Mouse (Mus musculus) hindbrain, embryonic 12.5 days (tissue): ENCODE measurements around the gene Clec2e. TPM values are rescaled to one million over a fixed set of nuclear protein-coding genes. Genes with fewer than 3 reads are reported as not detected.
"Not testable (repeated sequence)": the region's sequence is repeated elsewhere in the genome, so short reads cannot be mapped to it uniquely, and the experiment has no call there.

Source experiments
- ATAC-seq: fragments of 200-750 bp; cut with Nextera tagmentation; 2 replicates; pipeline ENCODE4 v1.8.0; 2017; ENCODE audit warnings: moderate TSS enrichment; ENCODE audit not compliant: low FRiP score
- H3K27ac ChIP-seq: fragments of 300-500 bp; sonication (generic); 2 replicates; pipeline ENCODE4 v1.5.1; 2016; ENCODE audit warnings: mild to moderate bottlenecking
- H3K27me3 ChIP-seq: fragments of 300-500 bp; sonication (generic); 2 replicates; pipeline ENCODE4 v1.6.1; 2016; ENCODE audit warnings: mild to moderate bottlenecking
- H3K36me3 ChIP-seq: fragments of 300-500 bp; sonication (generic); 2 replicates; pipeline ENCODE4 v1.6.1; 2016; ENCODE audit warnings: mild to moderate bottlenecking
- H3K4me1 ChIP-seq: fragments of 300-500 bp; sonication (generic); 2 replicates; pipeline ENCODE4 v1.6.1; 2016
- H3K4me2 ChIP-seq: fragments of 300-500 bp; sonication (generic); replicated peaks from 2 replicates; pipeline ENCODE4 v1.6.1; 2016; ENCODE audit warnings: mild to moderate bottlenecking
- H3K4me3 ChIP-seq: fragments of 300-500 bp; sonication (generic); 2 replicates; pipeline ENCODE4 v1.5.1; 2016; ENCODE audit warnings: mild to moderate bottlenecking
- H3K9ac ChIP-seq: fragments of 300-500 bp; sonication (generic); 2 replicates; pipeline ENCODE4 v1.6.1; 2016; ENCODE audit warnings: mild to moderate bottlenecking, moderate library complexity
- H3K9me3 ChIP-seq: fragments of 300-500 bp; sonication (generic); replicated peaks from 2 replicates; pipeline ENCODE4 v1.6.1; 2016; ENCODE audit warnings: mild to moderate bottlenecking
- WGBS: fragments of 180-500 bp; shearing (Covaris S2); methylation state at CpG from one replicate; pipeline ENCODE4 v1.1.7; 2016; 5-methylcytosine and 5-hydroxymethylcytosine counted together
- polyA plus RNA-seq: library from polyadenylated mRNA; unstranded; fragments of >200 nt; fragmentation: Nextera tagmentation; extraction: Ambion mirVana; gene quantifications from 2 replicates; pipeline ENCODE4 v1.2.1, GENCODE M21; 2016

Clec2e gene
- polyA plus RNA-seq, 1 experiment from 2014 or later, result not detected

DNA sequence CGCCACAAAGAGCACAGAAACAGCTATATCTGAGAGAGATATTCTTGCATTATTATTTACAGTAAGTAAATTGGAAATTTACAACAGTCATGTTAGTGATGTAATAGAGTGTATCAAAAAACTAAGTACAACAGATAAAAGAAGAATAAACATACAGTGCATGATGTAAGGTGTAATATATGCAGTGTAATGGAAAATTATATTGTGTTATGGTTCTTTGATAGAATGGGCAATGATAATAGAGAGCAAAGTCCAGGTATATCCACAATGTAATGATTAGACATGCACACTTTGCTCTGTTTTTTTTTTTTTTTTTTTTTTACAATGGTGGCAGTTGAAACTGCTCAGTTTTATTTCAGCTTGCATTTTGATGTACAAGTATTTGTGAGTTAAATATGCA, 891 bp upstream of the Clec2e start:
- Histone ChIP-seq H3K9me3 (no peaks in the 10 kb centered on the region), H3K9ac (no peak overlapping the region), H3K27me3 (no peaks in the 10 kb centered on the region), H3K4me1 (no peaks in the 10 kb centered on the region), H3K36me3 (no peaks in the 10 kb centered on the region), H3K4me2 (no peak overlapping the region), H3K4me3 (no peak overlapping the region), H3K27ac (no peak overlapping the region)
- 85% methylated on average over 1 of the region's 1 CpGs for WGBS
- no peak for ATAC-seq

DNA sequence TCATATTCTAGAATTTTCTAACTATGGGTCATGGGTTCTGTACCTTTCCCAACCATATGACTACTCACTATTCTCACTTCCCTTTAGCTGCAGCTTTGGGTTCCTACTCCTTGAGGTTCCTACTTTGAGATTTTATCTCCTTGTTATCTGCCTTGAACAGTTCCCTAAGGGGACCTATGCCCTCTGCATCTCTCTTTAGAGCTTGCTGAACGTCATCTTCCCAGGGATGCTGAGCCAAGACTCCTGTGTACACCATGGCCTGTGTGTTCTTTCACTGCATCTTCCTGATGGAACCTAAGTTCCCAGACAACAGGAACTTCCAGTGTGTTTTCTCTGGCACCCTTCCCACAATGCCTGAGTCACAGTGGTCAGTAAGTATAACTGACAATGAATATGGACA, 2.8 kb downstream of the Clec2e start:
- H3K9ac ChIP-seq, result no peak overlapping the region
- H3K36me3 ChIP-seq, result no peaks in the 10 kb centered on the region
- no peak for ATAC-seq
- no peaks in the 10 kb centered on the region for H3K27me3 ChIP-seq
- no peaks in the 10 kb centered on the region for H3K9me3 ChIP-seq
- H3K4me1 ChIP-seq, result no peaks in the 10 kb centered on the region
- no peak overlapping the region for H3K27ac ChIP-seq
- no peak overlapping the region for H3K4me2 ChIP-seq
- H3K4me3 ChIP-seq, result no peak overlapping the region
- 56% methylated on average over 1 of the region's 1 CpGs for WGBS

DNA sequence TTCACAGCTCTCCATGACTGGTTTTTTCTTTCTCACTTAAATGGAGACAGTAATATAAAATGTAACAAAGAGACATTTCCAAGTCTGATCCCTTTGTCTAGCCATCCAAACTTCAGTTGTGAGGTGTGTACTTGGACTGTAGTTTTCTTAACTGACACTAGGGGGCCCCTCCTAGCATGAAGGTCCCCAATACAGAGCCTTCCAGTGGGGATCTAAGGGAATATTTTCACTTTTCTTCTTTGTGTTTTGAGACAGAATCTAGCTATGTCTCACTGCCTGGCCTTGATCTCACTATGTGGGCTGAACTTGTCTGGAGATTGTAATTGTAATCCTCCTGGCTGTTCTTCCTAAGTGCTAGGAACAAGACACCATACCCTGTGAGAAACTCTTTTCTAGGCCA, 5.5 kb downstream of the Clec2e start:
- no peaks in the 10 kb centered on the region for H3K27me3 ChIP-seq
- no peak overlapping the region for H3K4me3 ChIP-seq
- no peak overlapping the region for H3K4me2 ChIP-seq
- H3K9me3 ChIP-seq, result no peaks in the 10 kb centered on the region
- no peaks in the 10 kb centered on the region for H3K36me3 ChIP-seq
- no peak overlapping the region for H3K9ac ChIP-seq
- ATAC-seq, result no peak
- H3K27ac ChIP-seq, result no peak overlapping the region
- no peaks in the 10 kb centered on the region for H3K4me1 ChIP-seq

DNA sequence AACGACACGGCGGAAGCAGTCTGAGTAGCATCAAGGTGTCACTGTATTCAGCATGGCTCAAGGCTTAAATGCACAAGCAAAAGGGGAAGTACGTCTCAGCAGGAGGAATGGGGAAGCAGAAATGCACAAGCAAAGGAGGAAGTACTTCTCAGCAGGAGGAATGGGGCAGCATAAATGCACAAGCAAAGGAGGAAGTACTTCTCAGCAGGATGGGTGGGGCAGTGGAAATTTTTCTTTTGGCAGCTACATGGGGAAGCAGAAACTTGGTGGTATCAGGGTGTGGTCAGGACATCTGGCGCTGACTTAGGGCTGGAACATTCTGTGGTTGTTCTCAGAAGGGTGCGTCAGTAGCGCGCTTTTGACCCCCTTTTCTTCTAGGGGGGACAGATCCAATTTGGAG, 12.1 kb downstream of the Clec2e start:
- H3K9me3 ChIP-seq, H3K4me2 ChIP-seq, H3K36me3 ChIP-seq, H3K4me3 ChIP-seq, H3K27ac ChIP-seq, H3K27me3 ChIP-seq, ATAC-seq, H3K4me1 ChIP-seq, H3K9ac ChIP-seq: not testable (repeated sequence)
- WGBS, result 93% methylated on average over 8 of the region's 8 CpGs

DNA sequence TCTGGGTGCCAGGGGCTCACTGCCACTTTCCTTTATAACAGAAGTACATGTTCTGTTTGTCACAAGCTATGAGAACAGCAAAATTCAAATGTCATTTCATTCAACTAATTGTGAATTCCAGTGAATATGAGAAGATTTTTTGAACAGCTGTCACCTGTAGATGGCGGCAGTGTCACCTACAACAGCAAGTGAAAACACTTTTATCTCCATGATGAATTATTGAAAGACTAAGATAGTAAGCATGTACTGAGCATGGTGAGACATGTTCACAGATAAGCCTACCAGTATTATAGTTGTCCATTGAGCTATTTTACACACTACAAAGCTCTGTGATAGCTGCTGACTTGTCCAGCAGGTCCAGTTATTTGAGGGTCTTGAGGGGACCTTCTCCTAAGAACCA, 12.6 kb downstream of the Clec2e start:
- 94% methylated on average over 1 of the region's 1 CpGs for WGBS
- Histone ChIP-seq H3K36me3 (no peaks in the 10 kb centered on the region), H3K4me3 (no peak overlapping the region), H3K4me2 (no peak overlapping the region), H3K9me3 (no peaks in the 10 kb centered on the region), H3K4me1 (no peaks in the 10 kb centered on the region), H3K9ac (no peak overlapping the region), H3K27ac (no peak overlapping the region), H3K27me3 (no peaks in the 10 kb centered on the region)
- ATAC-seq, result no peak

DNA sequence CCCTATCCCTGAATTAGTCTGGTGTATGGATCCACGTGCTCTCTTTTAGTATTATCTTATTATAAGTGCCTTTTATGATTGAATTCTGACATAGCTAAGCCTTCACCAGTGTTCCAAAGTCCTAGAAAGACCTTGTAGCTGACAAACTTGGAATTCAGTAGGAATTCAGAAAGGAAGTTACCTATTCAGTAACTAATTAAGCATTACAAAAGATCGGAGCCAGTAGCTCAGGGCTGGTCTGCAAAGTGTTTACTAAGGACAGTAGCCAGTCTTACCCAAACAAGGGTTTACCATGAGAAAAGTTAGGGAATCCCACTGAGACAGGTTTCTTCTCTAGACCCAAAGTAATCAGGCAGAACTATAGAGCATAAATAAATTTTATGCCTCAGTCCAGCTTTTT, 14.7 kb downstream of the Clec2e start:
- H3K9me3 ChIP-seq, H3K36me3 ChIP-seq, H3K4me3 ChIP-seq, H3K4me1 ChIP-seq, H3K27me3 ChIP-seq, H3K9ac ChIP-seq, H3K4me2 ChIP-seq, H3K27ac ChIP-seq, ATAC-seq: not testable (repeated sequence)
- 84% methylated on average over 2 of the region's 2 CpGs for WGBS

DNA sequence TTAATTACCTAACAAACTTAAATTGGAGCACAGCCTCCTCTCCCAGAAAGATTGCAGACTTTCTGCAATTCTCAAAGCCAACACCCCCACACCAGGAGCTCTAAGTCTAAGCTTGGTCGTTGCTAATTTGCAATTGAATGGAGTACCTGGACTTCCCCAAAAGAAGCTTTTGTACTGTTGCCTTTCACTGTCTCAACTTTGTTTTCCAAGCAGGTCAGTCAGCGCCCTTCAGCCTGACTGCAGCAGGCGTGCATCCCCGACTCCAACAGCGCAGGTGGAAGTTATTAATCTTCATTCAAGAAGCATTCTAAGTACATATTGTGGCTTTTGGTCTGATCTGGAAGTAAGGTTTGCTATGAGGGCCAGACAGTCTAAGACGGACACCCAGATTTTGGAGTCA, 15.6 kb downstream of the Clec2e start:
- ATAC-seq, result no peak
- Histone ChIP-seq H3K4me1 (no peaks in the 10 kb centered on the region), H3K9ac (no peak overlapping the region)

DNA sequence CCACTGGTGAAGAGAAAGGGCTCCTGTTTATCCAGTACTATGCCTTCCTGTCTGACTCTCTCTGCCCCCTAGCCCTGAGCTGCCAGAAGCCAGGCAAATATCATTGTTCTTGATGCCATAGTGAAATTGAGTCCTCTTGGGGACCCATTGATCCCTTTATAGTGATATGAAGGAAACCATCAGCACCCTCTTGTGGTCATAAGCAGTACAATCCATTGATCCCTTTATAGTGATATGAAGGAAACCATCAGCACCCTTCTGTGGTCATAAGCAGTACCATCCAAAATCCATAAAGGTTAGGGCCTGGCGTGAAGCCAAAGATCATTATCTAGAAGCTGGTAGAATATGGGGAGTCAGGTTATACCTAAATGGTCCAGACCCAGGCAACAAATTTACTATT, 33.7 kb downstream of the Clec2e start:
- H3K9ac ChIP-seq, result no peak overlapping the region
- WGBS, result 77% methylated on average over 1 of the region's 1 CpGs
- peak; percentile 72; the same call in 1 of the 2 replicates for ATAC-seq
- no peaks in the 10 kb centered on the region for H3K36me3 ChIP-seq
- no peaks in the 10 kb centered on the region for H3K9me3 ChIP-seq
- no peak overlapping the region for H3K4me2 ChIP-seq
- no peaks in the 10 kb centered on the region for H3K4me1 ChIP-seq
- H3K27ac ChIP-seq, result no peak overlapping the region
- no peaks in the 10 kb centered on the region for H3K27me3 ChIP-seq
- no peak overlapping the region for H3K4me3 ChIP-seq

More for the DNA sequence above, 15.6 kb downstream of the Clec2e start:
- H3K27me3 ChIP-seq, result no peaks in the 10 kb centered on the region
- H3K4me2 ChIP-seq, result no peak overlapping the region
- no peaks in the 10 kb centered on the region for H3K36me3 ChIP-seq
- no peak overlapping the region for H3K27ac ChIP-seq
- no peaks in the 10 kb centered on the region for H3K9me3 ChIP-seq
- no peak overlapping the region for H3K4me3 ChIP-seq
- WGBS, result 65% methylated on average over 6 of the region's 6 CpGs

DNA sequence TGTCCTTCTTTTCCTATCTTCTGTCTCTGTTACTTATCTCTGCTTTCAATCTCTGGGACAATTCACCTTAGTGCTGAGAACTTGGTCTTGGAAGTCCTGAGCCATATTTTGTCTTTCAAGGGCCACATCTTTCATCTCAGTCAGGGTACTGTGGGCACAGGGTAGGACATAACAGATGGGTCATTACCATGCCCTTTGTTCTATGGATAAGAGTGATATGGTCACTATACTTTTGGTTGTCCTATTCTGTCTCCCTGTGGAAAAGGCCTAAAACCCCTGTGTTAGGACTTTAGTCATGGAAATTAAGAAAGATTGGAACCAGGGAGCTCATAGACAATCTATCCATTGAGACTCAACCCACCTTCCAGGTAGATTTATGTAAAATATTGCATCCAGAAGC, 34.2 kb downstream of the Clec2e start:
- no peak overlapping the region for H3K4me3 ChIP-seq
- no peak for ATAC-seq
- no peaks in the 10 kb centered on the region for H3K4me1 ChIP-seq
- no peak overlapping the region for H3K9ac ChIP-seq
- H3K9me3 ChIP-seq, result no peaks in the 10 kb centered on the region
- no peaks in the 10 kb centered on the region for H3K36me3 ChIP-seq
- no peak overlapping the region for H3K4me2 ChIP-seq
- no peak overlapping the region for H3K27ac ChIP-seq
- H3K27me3 ChIP-seq, result no peaks in the 10 kb centered on the region

DNA sequence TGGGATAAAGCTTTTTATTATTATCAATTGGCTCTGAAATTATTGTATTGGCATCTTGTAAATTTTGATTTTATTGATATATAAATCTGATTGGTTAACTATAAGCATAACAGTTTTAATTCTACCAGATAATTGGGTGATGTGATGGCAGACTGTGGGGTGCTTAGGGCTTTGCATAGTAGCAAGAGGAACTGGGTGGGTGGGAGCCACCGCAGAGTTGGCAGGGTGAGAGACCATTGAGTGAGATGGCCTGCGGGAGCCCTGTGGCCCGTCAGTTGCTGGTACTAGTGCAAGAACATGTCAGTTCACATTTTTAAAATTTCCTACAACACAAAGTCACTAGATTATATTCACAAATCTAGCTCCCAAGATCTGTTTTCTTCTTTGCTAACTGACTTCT, 34.9 kb downstream of the Clec2e start:
- Histone ChIP-seq H3K36me3 (no peaks in the 10 kb centered on the region), H3K9me3 (no peaks in the 10 kb centered on the region), H3K27me3 (no peaks in the 10 kb centered on the region), H3K4me3 (no peak overlapping the region), H3K27ac (no peak overlapping the region), H3K9ac (no peak overlapping the region), H3K4me2 (no peak overlapping the region), H3K4me1 (no peaks in the 10 kb centered on the region)
- 90% methylated on average over 3 of the region's 3 CpGs for WGBS
- no peak for ATAC-seq

DNA sequence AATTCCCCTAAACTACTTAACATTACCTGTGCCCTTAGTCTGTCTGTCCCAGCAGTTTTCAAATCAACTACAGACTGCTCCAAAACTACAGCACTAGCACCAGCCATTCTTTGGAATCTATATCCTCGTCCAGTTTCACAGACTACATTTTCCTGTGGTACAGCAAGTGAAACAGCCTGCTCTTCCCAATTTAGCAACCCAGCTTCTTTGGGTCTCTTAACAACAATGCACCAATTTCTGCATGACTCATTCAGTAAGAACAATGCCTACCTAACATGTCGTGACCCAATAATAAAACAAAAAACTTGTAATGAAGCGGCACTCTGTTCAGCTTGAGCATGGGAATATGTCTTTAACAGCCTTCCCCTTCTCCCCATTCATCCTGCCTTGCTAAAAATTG, 35.3 kb downstream of the Clec2e start:
- no peaks in the 10 kb centered on the region for H3K36me3 ChIP-seq
- no peaks in the 10 kb centered on the region for H3K4me1 ChIP-seq
- no peaks in the 10 kb centered on the region for H3K27me3 ChIP-seq
- no peak for ATAC-seq
- no peak overlapping the region for H3K27ac ChIP-seq
- WGBS, result 71% methylated on average over 3 of the region's 3 CpGs
- H3K9me3 ChIP-seq, result no peaks in the 10 kb centered on the region
- no peak overlapping the region for H3K9ac ChIP-seq
- no peak overlapping the region for H3K4me3 ChIP-seq
- no peak overlapping the region for H3K4me2 ChIP-seq

DNA sequence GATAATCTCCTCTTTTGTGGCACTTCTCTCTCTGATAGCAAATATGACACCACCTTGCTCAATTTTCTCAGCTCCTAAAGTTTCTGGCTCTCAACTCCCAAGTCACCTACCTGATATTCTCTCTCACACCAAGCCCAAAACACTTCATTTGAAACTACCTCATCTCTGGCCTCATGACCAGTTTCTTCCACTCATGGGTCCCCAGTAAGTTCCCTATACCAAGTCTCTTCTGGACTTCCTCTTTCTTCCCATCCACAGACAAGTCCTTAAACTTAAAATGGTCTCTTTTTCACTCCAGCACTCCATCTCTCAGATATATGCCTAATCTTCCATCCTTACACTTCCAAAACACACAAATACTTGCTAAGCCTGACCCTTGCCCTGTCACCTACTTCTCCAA, 42.7 kb downstream of the Clec2e start:
- no peaks in the 10 kb centered on the region for H3K9me3 ChIP-seq
- H3K4me1 ChIP-seq, result no peaks in the 10 kb centered on the region
- no peak overlapping the region for H3K4me2 ChIP-seq
- ATAC-seq, result no peak
- no peak overlapping the region for H3K27ac ChIP-seq
- no peaks in the 10 kb centered on the region for H3K36me3 ChIP-seq
- no peaks in the 10 kb centered on the region for H3K27me3 ChIP-seq
- H3K4me3 ChIP-seq, result no peak overlapping the region
- H3K9ac ChIP-seq, result no peak overlapping the region

DNA sequence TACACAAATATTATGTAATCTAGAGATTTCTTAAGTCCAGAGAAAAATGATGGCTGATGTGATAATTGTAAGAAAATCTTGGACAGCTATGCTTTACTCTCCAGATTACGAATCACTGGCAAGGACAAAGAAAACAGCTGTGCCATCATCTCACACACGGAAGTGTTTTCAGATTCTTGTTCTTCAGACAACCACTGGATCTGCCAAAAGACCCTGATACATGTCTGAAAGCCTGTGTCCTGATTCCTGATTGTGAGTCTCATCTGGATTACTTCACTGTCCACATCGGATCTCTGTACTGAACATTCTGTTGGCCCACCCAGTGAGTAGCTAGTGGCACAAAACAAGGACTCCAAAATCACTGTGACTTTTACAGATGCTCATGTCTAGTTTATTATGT, 44.5 kb downstream of the Clec2e start:
- Histone ChIP-seq H3K9me3 (no peaks in the 10 kb centered on the region), H3K4me1 (no peaks in the 10 kb centered on the region), H3K36me3 (no peaks in the 10 kb centered on the region), H3K4me3 (no peak overlapping the region), H3K4me2 (no peak overlapping the region), H3K27me3 (no peaks in the 10 kb centered on the region), H3K27ac (no peak overlapping the region), H3K9ac (no peak overlapping the region)
- WGBS, result 90% methylated on average over 3 of the region's 3 CpGs
- no peak for ATAC-seq

DNA sequence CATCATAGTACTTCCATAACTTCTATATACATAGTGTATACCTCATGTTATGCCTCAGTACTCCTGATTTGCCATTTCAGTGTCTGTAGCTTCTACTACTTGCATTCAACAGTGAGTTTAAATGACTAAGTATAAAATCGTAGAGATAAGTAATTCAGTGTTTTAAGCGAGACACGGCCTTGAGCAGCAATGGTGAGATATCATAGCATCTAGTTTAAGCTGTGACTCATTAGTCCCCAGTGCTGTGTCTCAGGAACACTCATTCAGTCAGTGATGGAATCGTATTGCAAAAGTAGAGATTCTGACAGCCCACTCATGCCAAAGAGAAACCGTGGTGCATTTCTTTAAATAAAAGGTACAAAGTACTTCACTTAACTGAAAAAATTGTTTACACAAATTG, 49.0 kb downstream of the Clec2e start:
- Histone ChIP-seq H3K36me3 (no peaks in the 10 kb centered on the region), H3K9ac (no peak overlapping the region), H3K4me1 (peaks cover 4% of the 10 kb centered on the region; the same call in 1 of the 2 replicates), H3K4me3 (no peak overlapping the region), H3K27me3 (no peaks in the 10 kb centered on the region), H3K4me2 (no peak overlapping the region), H3K9me3 (no peaks in the 10 kb centered on the region), H3K27ac (no peak overlapping the region)
- WGBS, result 92% methylated on average over 5 of the region's 5 CpGs
- no peak for ATAC-seq
